Mouse (Mus musculus) liver, embryonic 15.5 days (tissue): ENCODE measurements at regions not wholly inside any gene's neighbourhood (a gene's known extent, or its start where the extent isn't known, plus 50 kb on each side); places are given as distances from the start of the nearest gene placed in this dataset.
A peak's percentile ranks its signal among the peaks of the same experiment; 100 is the strongest.

Source experiments
- ATAC-seq: fragments of 200-750 bp; cut with Nextera tagmentation; 2 replicates; pipeline ENCODE4 v1.8.0; 2017; ENCODE audit warnings: moderate number of reproducible peaks, mild to moderate bottlenecking, moderate library complexity; ENCODE audit not compliant: insufficient read depth
- H3K27ac ChIP-seq: fragments of 300-500 bp; sonication (generic); replicated peaks from 2 replicates; pipeline ENCODE4 v1.5.1; 2015; ENCODE audit warnings: mild to moderate bottlenecking, inconsistent platforms
- H3K27me3 ChIP-seq: fragments of 300-500 bp; sonication (generic); 2 replicates; pipeline ENCODE4 v1.6.1; 2015; ENCODE audit warnings: mild to moderate bottlenecking, inconsistent platforms
- H3K36me3 ChIP-seq: fragments of 300-500 bp; sonication (generic); replicated peaks from 2 replicates; pipeline ENCODE4 v1.6.1; 2015; ENCODE audit warnings: moderate library complexity, mild to moderate bottlenecking, inconsistent platforms
- H3K4me1 ChIP-seq: fragments of 300-500 bp; sonication (generic); replicated peaks from 2 replicates; pipeline ENCODE4 v1.6.1; 2015; ENCODE audit warnings: inconsistent platforms
- H3K4me2 ChIP-seq: fragments of 300-500 bp; sonication (generic); 2 replicates; pipeline ENCODE4 v1.6.1; 2015; ENCODE audit warnings: moderate library complexity, mild to moderate bottlenecking, inconsistent platforms
- H3K4me3 ChIP-seq: fragments of 300-500 bp; sonication (generic); replicated peaks from 2 replicates; pipeline ENCODE4 v1.5.1; 2015; ENCODE audit warnings: mild to moderate bottlenecking, inconsistent platforms
- H3K9ac ChIP-seq: fragments of 300-500 bp; sonication (generic); 2 replicates; pipeline ENCODE4 v1.6.1; 2015; ENCODE audit warnings: moderate library complexity, mild to moderate bottlenecking, inconsistent platforms
- H3K9me3 ChIP-seq: fragments of 300-500 bp; sonication (generic); replicated peaks from 2 replicates; pipeline ENCODE4 v1.6.1; 2016; ENCODE audit warnings: inconsistent platforms
- WGBS: fragments of 180-500 bp; shearing (Covaris S2); methylation state at CpG from one replicate; pipeline ENCODE4 v1.1.7; 2015; ENCODE audit warnings: mixed read lengths; ENCODE audit not compliant: insufficient replicate concordance; 5-methylcytosine and 5-hydroxymethylcytosine counted together

DNA sequence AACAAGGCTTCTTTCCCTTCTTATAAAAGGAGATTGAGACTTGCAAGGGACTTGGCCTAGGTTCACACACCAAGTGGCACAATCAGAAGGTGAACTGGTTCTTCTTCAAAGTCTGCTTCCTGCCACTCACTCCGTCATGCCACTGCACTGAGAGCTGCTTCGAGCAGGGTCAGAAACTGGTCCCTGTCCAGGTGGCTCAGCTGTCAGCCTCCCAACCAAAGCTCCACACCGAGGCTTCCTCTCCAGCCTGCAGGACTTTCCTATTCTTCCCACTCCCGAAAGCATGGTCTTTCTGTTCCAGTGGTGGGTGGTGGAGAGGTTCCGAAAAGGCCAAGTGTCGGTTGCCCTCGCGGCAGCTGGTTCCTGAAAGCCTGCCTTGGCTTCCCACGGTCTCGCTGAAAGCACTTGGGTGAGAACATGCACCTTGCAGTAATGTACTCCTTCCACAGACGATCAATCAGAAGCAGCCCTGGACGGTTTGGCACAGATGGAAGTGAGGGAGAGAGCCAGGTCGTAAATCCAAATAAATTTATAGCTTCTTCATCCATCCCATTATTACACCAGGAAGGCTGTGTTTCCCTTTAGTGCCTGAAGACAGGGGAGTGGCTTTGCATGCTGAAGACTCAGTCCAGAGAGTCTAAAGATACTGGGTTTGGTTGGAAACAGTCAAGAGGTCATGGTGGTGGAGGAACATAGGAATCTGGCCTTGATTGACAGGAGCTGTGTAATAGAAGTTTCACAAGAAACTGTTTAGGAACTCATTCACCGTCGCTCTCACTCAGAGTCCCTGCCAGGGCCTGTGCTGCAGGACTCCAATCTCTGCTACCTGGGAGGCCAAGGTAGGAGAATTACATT, 306.1 kb upstream of the 4930535I16Rik start:
- Histone ChIP-seq H3K27ac (no peak overlapping the region), H3K27me3 (no peaks in the 10 kb centered on the region), H3K9ac (no peak overlapping the region), H3K9me3 (no peaks in the 10 kb centered on the region), H3K4me1 (no peaks in the 10 kb centered on the region), H3K4me3 (no peak overlapping the region), H3K36me3 (no peaks in the 10 kb centered on the region), H3K4me2 (no peak overlapping the region)
- WGBS = 57% methylated on average over 15 of the region's 15 CpGs
- ATAC-seq = no peak

DNA sequence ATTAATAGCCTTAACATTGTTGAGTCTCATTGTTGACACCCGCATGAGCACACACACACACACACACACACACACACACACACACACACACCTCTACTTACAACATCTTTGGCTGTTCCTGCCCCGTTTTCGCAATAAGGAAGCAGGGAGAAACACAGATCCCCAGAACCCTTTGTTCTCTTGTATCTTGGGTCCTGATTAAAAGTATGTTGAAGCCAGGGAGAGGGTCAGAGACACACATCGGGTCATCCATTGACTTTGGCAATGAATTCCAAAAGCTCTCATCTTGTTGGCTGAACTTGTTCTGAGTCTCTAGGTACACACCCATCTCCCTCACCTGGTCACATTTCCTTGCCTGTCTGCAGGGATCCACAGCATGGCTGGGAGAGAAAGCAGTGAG, 303.9 kb upstream of the 4930535I16Rik start:
- WGBS = 59% methylated on average over 4 of the region's 4 CpGs
- Histone ChIP-seq H3K36me3 (no peaks in the 10 kb centered on the region), H3K4me3 (no peak overlapping the region), H3K4me1 (no peaks in the 10 kb centered on the region), H3K27ac (no peak overlapping the region), H3K4me2 (no peak overlapping the region), H3K9me3 (no peaks in the 10 kb centered on the region), H3K9ac (no peak overlapping the region), H3K27me3 (no peaks in the 10 kb centered on the region)
- ATAC-seq = no peak

- H3K36me3 ChIP-seq = no peaks in the 10 kb centered on the region
- H3K4me1 ChIP-seq = no peaks in the 10 kb centered on the region
- no peaks in the 10 kb centered on the region for H3K27me3 ChIP-seq
- no peak overlapping the region for H3K4me2 ChIP-seq
- H3K4me3 ChIP-seq = no peak overlapping the region
- no peak overlapping the region for H3K27ac ChIP-seq
- no peak overlapping the region for H3K9ac ChIP-seq
- no peaks in the 10 kb centered on the region for H3K9me3 ChIP-seq
- no peak for ATAC-seq
- WGBS = 25% methylated on average over 10 of the region's 10 CpGs
Measured at GRCm38 (mm10) chr4:124217206-124217605, 299.4 kb upstream of the 4930535I16Rik start.

DNA sequence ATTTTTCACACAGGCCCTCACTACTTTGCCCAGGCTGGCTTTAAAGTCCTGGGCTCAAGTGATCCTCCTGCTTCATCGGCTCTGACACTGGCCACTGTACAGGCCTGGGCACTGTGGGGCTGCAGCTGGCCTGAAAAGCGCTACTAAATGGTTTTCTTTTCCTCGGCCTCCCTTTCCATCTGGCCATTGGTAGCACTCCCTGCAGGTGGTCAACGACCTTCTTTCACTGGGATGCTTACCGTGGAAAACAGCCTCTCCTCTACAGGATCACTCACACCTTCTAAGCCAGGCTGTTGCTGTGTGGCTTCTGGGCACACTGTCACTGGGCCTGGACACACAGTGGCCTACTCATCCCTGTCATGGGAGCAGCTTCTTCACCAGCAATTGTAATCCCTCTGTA, 298.5 kb upstream of the 4930535I16Rik start:
- Histone ChIP-seq H3K36me3 (no peaks in the 10 kb centered on the region), H3K27ac (no peak overlapping the region), H3K9ac (no peak overlapping the region), H3K4me1 (no peaks in the 10 kb centered on the region), H3K4me2 (no peak overlapping the region), H3K4me3 (no peak overlapping the region), H3K9me3 (no peaks in the 10 kb centered on the region), H3K27me3 (no peaks in the 10 kb centered on the region)
- ATAC-seq = no peak
- 57% methylated on average over 5 of the region's 5 CpGs for WGBS

DNA sequence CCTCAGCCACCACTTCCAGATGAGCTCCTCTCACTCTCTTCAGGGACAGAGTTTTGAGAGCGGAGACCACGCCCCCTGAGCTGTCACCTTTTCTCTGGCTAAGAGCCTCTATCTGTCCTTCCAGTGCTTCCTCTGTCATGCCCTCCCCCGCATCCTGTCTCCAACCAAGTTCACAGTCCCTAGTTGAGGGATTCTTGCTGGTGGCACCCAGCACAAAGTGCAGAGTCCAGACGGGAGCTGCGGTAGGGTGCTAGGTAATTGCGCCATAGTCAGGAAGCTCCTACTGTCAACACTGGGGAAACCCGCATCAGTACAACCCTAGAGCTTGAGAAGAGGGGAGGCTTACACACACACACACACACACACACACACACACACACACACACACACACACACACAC, 297.3 kb upstream of the 4930535I16Rik start:
- H3K4me3 ChIP-seq = no peak overlapping the region
- H3K27me3 ChIP-seq = no peaks in the 10 kb centered on the region
- no peaks in the 10 kb centered on the region for H3K36me3 ChIP-seq
- WGBS = 37% methylated on average over 7 of the region's 7 CpGs
- no peak overlapping the region for H3K9ac ChIP-seq
- no peaks in the 10 kb centered on the region for H3K9me3 ChIP-seq
- H3K27ac ChIP-seq = no peak overlapping the region
- no peak overlapping the region for H3K4me2 ChIP-seq
- no peaks in the 10 kb centered on the region for H3K4me1 ChIP-seq
- ATAC-seq = peak; percentile 65

- Histone ChIP-seq H3K27me3 (no peaks in the 10 kb centered on the region), H3K9ac (no peak overlapping the region), H3K4me3 (no peak overlapping the region), H3K4me1 (no peaks in the 10 kb centered on the region), H3K4me2 (no peak overlapping the region), H3K36me3 (no peaks in the 10 kb centered on the region), H3K27ac (no peak overlapping the region), H3K9me3 (no peaks in the 10 kb centered on the region)
- 75% methylated on average over 9 of the region's 9 CpGs for WGBS
- no peak for ATAC-seq
Measured at GRCm38 (mm10) chr4:124210103-124210502, 292.3 kb upstream of the 4930535I16Rik start.

- H3K4me2 ChIP-seq = no peak overlapping the region
- H3K36me3 ChIP-seq = no peaks in the 10 kb centered on the region
- no peak overlapping the region for H3K27ac ChIP-seq
- H3K4me3 ChIP-seq = no peak overlapping the region
- H3K4me1 ChIP-seq = no peaks in the 10 kb centered on the region
- WGBS = 77% methylated on average over 16 of the region's 16 CpGs
- H3K27me3 ChIP-seq = no peaks in the 10 kb centered on the region
- ATAC-seq = no peak
- no peak overlapping the region for H3K9ac ChIP-seq
- H3K9me3 ChIP-seq = no peaks in the 10 kb centered on the region
Measured at GRCm38 (mm10) chr4:124206480-124206879, 288.7 kb upstream of the 4930535I16Rik start.

- Histone ChIP-seq H3K4me1 (no peaks in the 10 kb centered on the region), H3K27ac (no peak overlapping the region), H3K4me3 (no peak overlapping the region), H3K4me2 (no peak overlapping the region), H3K9ac (no peak overlapping the region), H3K27me3 (no peaks in the 10 kb centered on the region), H3K9me3 (no peaks in the 10 kb centered on the region), H3K36me3 (no peaks in the 10 kb centered on the region)
- WGBS = 40% methylated on average over 2 of the region's 2 CpGs
- no peak for ATAC-seq
Measured at GRCm38 (mm10) chr4:124203736-124204135, 285.9 kb upstream of the 4930535I16Rik start.

DNA sequence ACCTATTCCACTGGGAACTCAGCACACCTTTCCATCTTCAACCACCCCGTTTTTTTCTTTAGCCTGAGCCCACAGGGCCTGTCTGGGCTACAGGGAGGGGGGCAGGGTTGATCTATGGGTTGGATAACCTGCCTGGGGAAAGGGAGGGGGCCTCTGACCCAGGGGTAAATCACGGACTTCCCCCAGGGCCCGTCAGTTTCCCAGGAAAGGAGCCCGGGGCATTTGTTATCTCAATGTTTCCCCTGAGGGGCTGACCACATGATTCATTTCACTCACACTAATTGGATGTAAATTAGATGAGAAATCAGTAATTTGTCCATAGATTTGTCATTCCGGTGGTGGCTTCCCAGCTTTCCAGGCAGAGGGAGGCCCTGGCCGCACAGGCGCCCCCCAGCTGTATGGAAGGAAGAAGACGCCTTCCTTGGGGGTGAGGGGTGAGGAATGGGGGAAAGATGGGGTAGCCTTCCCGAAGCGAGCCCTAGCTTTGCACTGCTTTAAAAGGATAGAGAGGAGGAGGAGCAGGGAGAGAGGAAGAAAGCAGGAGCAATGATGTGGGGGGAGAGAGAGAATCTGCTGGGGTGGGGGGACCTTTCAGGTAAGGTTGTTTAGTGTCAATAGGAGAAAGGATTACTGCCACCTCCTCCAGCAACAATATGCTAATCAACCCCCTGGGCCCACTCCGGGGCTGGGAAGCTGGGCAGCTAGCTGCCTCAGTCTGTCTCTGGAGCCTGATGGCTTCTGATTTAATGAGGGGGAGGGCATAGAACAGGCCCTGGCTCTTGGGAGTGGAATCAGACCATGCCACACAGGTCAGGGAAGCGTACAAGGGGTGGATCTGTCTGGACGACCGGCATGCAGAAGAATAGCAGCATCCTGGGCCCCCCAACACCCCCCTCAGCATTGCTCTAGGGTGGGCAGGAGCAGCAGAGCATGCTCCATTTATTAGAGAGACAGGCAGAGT, 282.3 kb upstream of the 4930535I16Rik start:
- Histone ChIP-seq H3K27me3 (peaks cover 3% of the 10 kb centered on the region; the same call in 1 of the 2 replicates), H3K27ac (no peak overlapping the region), H3K4me1 (no peaks in the 10 kb centered on the region), H3K4me3 (no peak overlapping the region), H3K9me3 (no peaks in the 10 kb centered on the region), H3K4me2 (no peak overlapping the region), H3K9ac (no peak overlapping the region), H3K36me3 (no peaks in the 10 kb centered on the region)
- 29% methylated on average over 14 of the region's 14 CpGs for WGBS
- no peak for ATAC-seq

DNA sequence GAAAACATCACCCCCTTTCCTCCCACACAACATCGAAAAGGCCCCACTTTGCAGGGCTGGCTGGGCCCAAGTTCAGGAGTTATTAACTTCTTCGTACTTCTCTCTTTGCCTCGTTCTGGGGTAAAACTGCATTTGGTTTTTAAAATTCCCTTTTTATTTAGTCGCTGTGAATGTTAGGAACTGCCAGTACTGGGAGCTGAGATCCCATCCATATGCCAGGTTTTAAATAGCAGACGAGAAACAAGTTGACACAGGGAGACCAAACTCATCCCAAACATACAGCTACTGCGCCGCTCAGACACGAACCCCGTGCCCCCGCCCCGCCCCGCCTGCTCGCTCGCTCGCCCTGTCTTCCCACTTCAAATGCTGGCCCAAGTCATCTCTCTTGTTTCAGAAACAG, 281.0 kb upstream of the 4930535I16Rik start:
- Histone ChIP-seq H3K9me3 (no peaks in the 10 kb centered on the region), H3K36me3 (no peaks in the 10 kb centered on the region), H3K9ac (no peak overlapping the region), H3K27me3 (peaks cover 3% of the 10 kb centered on the region; the same call in 1 of the 2 replicates), H3K27ac (no peak overlapping the region), H3K4me3 (no peak overlapping the region), H3K4me1 (no peaks in the 10 kb centered on the region), H3K4me2 (no peak overlapping the region)
- 62% methylated on average over 15 of the region's 15 CpGs for WGBS
- no peak for ATAC-seq

DNA sequence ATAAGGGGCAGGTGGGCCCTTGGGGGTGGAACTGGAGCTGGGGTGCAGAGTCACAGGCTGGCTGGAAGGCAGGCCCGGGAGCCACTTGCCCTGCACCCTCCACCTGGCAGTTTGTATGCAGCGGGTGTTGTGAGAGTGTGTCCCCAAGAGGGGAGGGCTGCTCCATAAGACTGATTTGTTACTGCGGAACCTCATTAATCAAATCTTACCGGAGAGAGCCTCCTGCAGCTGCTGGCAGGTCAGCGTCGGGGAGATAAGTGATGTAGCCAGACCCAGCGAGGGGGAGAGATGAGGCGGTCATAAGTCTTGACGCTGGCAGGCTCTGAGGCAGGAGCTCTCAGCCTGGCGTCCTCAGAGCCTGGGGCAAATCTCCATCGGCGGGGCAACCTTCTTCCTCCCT, 278.9 kb upstream of the 4930535I16Rik start:
- no peak for ATAC-seq
- Histone ChIP-seq H3K27me3 (peaks cover 4% of the 10 kb centered on the region; the same call in 1 of the 2 replicates), H3K4me1 (no peaks in the 10 kb centered on the region), H3K9ac (no peak overlapping the region), H3K36me3 (no peaks in the 10 kb centered on the region), H3K4me3 (no peak overlapping the region), H3K4me2 (no peak overlapping the region), H3K27ac (no peak overlapping the region), H3K9me3 (no peaks in the 10 kb centered on the region)
- WGBS = 40% methylated on average over 12 of the region's 12 CpGs
